Mouse (Mus musculus) intestine, postnatal 0 days (tissue): Measurements from ENCODE around the gene Anapc5. TPM values are rescaled to one million over a fixed set of nuclear protein-coding genes. Genes with fewer than 3 reads are reported as not detected.

Experiments used
- ATAC-seq: fragments of 200-750 bp; cut with Nextera tagmentation; 2 replicates; pipeline ENCODE4 v1.8.0; 2017; ENCODE audit warnings: mild to moderate bottlenecking, moderate TSS enrichment, moderate library complexity
- H3K27ac ChIP-seq: fragments of 300-500 bp; sonication (generic); 2 replicates; pipeline ENCODE4 v1.5.1; 2014; ENCODE audit warnings: mild to moderate bottlenecking, low read depth, low read length, moderate library complexity
- H3K27me3 ChIP-seq: fragments of 300-500 bp; sonication (generic); replicated peaks from 2 replicates; pipeline ENCODE4 v1.6.1; 2014; ENCODE audit warnings: low read length, mixed read lengths; ENCODE audit not compliant: control insufficient read depth, insufficient read depth
- H3K36me3 ChIP-seq: fragments of 300-500 bp; sonication (generic); 2 replicates; pipeline ENCODE4 v1.6.1; 2014; ENCODE audit warnings: mild to moderate bottlenecking, moderate library complexity; ENCODE audit not compliant: control insufficient read depth, insufficient read depth
- H3K4me1 ChIP-seq: fragments of 300-500 bp; sonication (generic); replicated peaks from 2 replicates; pipeline ENCODE4 v1.6.1; 2014; ENCODE audit warnings: antibody characterized with exemption, low read length, mixed read lengths; ENCODE audit not compliant: control insufficient read depth, insufficient read depth
- H3K4me2 ChIP-seq: fragments of 300-500 bp; sonication (generic); replicated peaks from 2 replicates; pipeline ENCODE4 v1.6.1; 2014; ENCODE audit warnings: low read depth, mild to moderate bottlenecking, moderate library complexity
- H3K4me3 ChIP-seq: fragments of 300-500 bp; sonication (generic); 2 replicates; pipeline ENCODE4 v1.5.1; 2014; ENCODE audit warnings: low read depth, low read length
- H3K9ac ChIP-seq: fragments of 300-500 bp; sonication (generic); 2 replicates; pipeline ENCODE4 v1.6.1; 2014; ENCODE audit warnings: mild to moderate bottlenecking, low read depth, low read length
- H3K9me3 ChIP-seq: fragments of 300-500 bp; sonication (generic); 2 replicates; pipeline ENCODE4 v1.6.1; 2016; ENCODE audit warnings: mixed run types; ENCODE audit not compliant: control insufficient read depth
- CTCF ChIP-seq: sonication (generic); IDR thresholded peaks from 2 replicates; pipeline ENCODE4 v1.5.1; 2016; ENCODE audit warnings: low read depth, mild to moderate bottlenecking, control low read depth, antibody characterized with exemption, moderate library complexity
- WGBS: fragments of 180-500 bp; shearing (Covaris S2); extraction: QIAGEN DNeasy Blood & Tissue Kit; methylation state at CpG from one replicate; pipeline ENCODE4 v1.1.7; 2014; 5-methylcytosine and 5-hydroxymethylcytosine counted together
- polyA plus RNA-seq: library from polyadenylated mRNA; unstranded; fragments of >200 nt; fragmentation: Nextera tagmentation; extraction: Ambion mirVana; gene quantifications from 2 replicates; pipeline ENCODE4 v1.2.1, GENCODE M21; 2015

Gene Anapc5
- polyA plus RNA-seq, 1 experiment from 2014 or later: 134 TPM

DNA sequence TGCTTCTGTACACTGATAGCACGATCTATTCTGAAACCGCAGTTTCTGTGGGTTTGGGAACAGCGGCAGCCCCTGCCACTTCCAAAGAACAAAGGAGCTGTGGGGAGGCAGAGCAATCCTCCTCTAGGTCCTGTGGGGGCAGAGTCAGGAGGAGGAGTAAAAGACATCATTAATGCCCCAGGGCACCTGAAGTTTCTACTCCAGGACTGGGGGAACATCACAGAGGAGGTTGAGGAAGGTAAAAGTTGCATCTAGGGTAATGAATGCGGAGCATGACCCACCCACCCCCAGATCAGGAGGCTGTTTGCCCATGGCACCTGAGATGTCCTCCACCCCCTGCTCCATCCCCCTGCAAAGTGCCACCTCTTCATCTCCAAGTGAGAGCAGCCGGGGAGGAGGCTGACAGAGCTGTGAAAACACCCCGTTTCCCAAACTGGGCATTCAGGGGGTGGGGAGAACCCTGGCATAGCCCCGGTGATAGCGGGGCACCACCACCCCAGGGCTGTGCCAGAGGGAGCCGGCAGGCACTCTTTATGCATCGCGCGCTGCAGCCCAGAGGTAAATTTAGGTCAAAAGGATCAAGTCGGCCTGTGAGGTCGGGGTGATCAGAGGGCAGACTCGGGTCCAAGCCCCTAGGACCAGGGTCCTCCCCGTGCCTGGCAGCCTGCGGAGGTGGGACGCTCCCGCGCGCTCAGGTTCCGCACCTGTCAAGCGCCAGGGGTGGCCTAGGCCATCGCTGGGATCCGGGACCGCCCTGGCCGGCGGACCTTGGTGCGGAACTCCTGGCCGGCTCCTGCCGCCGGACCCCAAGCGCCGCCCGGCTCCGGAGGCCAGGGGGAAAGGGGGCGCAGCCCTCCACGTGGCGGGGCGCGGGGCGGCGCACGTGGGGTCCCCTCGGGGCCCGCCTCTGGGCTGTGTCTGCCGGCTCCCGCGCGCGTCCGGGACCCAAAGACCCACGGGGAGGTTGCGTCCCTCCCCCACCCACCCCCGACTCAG is 42.6 kb downstream of the Anapc5 start:
- Histone ChIP-seq H3K4me2 (peak overlapping the region; percentile 99), H3K27ac (peak overlapping the region; percentile 64; the same call in 1 of the 2 replicates), H3K9ac (peak overlapping the region; percentile 89), H3K27me3 (no peaks in the 10 kb centered on the region), H3K4me1 (no peaks in the 10 kb centered on the region), H3K4me3 (peak overlapping the region; percentile 78), H3K9me3 (no peaks in the 10 kb centered on the region), H3K36me3 (no peaks in the 10 kb centered on the region; the same call in 1 of the 2 replicates)
- no peak for TF ChIP-seq CTCF
- 5% methylated on average over 46 of the region's 55 CpGs for WGBS
- peak; percentile 51 for ATAC-seq

DNA sequence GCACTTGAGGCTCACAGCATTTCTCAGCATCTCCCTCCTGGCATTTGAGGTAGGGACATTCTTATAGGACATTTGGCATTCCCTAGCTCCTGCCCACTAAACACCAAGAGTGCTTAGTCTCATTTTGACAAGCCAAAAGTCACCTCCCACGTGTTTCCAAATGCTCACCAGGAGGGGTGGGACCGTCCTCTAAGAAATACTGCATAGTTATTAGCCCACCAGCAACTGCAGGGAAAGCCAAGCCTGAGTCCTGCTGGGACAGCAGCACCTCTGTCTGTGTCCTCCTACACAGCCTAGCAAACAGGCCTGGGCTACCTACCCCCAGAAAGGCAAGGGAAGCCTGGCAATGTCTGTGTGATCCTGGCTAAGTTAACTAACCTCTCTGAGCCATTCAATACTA is 43.8 kb downstream of the Anapc5 start:
- H3K4me2 ChIP-seq: no peak overlapping the region
- H3K9me3 ChIP-seq: no peaks in the 10 kb centered on the region
- H3K36me3 ChIP-seq: no peaks in the 10 kb centered on the region; the same call in 1 of the 2 replicates
- no peak for ATAC-seq
- no peak overlapping the region for H3K9ac ChIP-seq
- no peak overlapping the region for H3K27ac ChIP-seq
- WGBS: 70% methylated on average over 2 of the region's 2 CpGs
- H3K4me1 ChIP-seq: no peaks in the 10 kb centered on the region
- TF ChIP-seq CTCF: no peak
- no peak overlapping the region for H3K4me3 ChIP-seq
- no peaks in the 10 kb centered on the region for H3K27me3 ChIP-seq

DNA sequence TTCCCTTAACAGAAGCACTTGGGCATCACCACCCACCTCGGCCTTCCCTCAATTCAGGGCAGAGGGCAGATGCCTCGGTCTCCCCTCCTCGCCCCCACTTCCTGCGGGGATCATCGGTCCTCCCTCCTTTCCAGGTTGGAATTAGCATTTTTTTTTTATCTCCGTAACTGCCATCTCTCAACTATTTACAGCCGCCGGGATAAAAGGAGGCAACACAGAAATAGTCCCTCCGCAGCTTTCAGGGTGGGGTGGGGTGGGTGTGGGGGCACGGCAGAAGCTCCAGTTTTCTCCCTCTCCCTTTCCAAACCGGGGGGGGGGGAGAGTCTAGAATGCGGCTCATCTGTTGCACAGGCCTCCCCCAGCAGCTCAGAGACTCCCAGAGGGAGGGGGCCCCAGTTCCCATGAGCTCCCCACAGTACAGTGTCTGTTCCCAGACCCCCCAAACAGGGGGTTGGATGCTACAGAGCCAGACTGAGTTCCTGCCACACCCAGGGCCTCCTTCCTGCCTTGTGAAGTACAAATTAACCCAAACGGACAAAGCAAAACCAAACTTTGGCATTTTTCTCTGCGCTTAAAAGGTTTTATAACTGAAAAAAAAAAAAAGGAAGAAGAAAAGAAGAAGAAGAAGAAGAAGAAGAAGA is 45.4 kb downstream of the Anapc5 start:
- Histone ChIP-seq H3K27ac (no peak overlapping the region), H3K4me1 (no peaks in the 10 kb centered on the region), H3K27me3 (no peaks in the 10 kb centered on the region), H3K9me3 (no peaks in the 10 kb centered on the region), H3K4me2 (0 out of 2 replicates have a peak overlapping the region, but pooled peaks have one; percentile 17), H3K9ac (no peak overlapping the region), H3K36me3 (no peaks in the 10 kb centered on the region; the same call in 1 of the 2 replicates), H3K4me3 (no peak overlapping the region)
- no peak for TF ChIP-seq CTCF
- ATAC-seq: no peak
- WGBS: 64% methylated on average over 13 of the region's 14 CpGs

DNA sequence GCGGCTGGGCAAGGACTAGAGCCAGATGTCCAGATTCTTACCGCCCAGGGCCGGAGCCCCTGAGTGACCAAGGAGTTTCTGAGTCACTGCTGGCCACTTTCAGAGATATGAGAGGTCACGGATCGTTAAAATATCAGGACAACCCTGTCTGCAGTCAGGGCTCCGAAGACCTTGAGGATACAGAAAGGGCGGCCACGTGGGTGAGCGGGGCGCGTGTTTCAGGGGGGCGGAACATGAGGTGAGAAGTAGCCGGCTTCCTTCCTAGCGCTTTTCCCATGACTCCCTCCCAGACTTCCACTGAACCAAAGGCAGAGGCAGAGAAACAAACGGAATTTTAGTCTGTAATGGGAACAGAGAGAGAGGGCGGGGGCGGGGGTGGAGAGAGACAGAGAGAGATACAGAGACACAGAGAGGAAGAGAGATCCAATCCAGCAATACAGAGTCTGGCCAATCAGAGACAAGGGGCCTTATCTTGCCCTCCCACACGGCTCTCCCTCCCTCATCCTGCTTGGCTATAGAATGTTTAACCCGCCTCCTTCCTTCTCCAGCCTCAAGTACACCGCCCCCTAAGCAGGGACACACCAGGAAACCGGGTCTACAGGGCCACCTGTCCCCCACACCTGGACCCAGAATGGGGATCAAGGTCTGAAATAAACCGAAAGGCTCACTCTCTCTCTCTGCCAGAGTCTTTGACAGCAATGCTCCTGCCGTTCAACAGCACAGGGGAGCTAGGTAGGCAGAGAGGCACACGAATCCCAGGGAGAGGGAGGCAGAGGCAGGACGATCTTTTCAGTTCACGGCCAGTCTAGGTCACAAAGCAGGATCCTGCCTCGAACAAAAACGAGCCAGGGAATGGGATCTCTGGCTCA is 46.2 kb downstream of the Anapc5 start:
- no peaks in the 10 kb centered on the region for H3K4me1 ChIP-seq
- H3K27me3 ChIP-seq: no peaks in the 10 kb centered on the region
- no peak overlapping the region for H3K27ac ChIP-seq
- TF ChIP-seq CTCF: no peak
- H3K9ac ChIP-seq: no peak overlapping the region
- H3K4me3 ChIP-seq: no peak overlapping the region
- ATAC-seq: peak; percentile 40
- H3K36me3 ChIP-seq: no peaks in the 10 kb centered on the region; the same call in 1 of the 2 replicates
- 66% methylated on average over 28 of the region's 28 CpGs for WGBS
- H3K4me2 ChIP-seq: 0 out of 2 replicates have a peak overlapping the region, but pooled peaks have one; percentile 17
- no peaks in the 10 kb centered on the region for H3K9me3 ChIP-seq

DNA sequence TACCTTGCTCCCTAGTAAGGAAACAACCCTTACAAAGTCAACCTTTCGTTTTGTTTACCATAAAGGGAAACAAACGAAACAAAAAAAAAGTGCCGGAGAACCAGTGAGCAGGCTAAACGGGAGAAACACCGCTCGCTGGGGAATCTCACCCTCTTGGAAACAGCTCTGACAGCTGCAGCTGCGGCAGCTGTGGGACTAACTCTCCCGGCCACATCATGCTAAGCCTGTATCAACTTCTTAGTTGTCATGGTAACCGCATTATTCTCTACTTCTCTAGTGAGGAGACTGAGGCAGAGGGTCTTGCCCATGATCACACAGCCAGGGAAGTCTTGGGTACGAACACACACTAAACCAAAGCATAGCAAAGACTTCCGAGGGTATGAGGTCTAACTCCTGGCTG is 47.4 kb downstream of the Anapc5 start:
- Histone ChIP-seq H3K4me3 (no peak overlapping the region), H3K36me3 (no peaks in the 10 kb centered on the region; the same call in 1 of the 2 replicates), H3K4me1 (0 out of 2 replicates have a peak, but pooled peaks cover 2% of the 10 kb centered on the region), H3K9me3 (no peaks in the 10 kb centered on the region), H3K27ac (no peak overlapping the region), H3K4me2 (no peak overlapping the region), H3K9ac (no peak overlapping the region), H3K27me3 (no peaks in the 10 kb centered on the region)
- ATAC-seq: no peak
- TF ChIP-seq CTCF: no peak
- WGBS: 73% methylated on average over 11 of the region's 11 CpGs
